Mouse (Mus musculus) bone marrow macrophage, adult 2 months (primary cell): ENCODE measurements around the gene Olfr1262.

Source experiments
- CTCF ChIP-seq: IDR thresholded peaks from 2 replicates; pipeline ENCODE4 v1.5.1; 2012; ENCODE audit warnings: low read depth, mild to moderate bottlenecking, low read length, moderate library complexity
- POLR2A ChIP-seq: IDR thresholded peaks from 2 replicates; pipeline ENCODE4 v1.6.1; 2012; ENCODE audit warnings: mild to moderate bottlenecking, low read depth, low read length, borderline replicate concordance

DNA sequence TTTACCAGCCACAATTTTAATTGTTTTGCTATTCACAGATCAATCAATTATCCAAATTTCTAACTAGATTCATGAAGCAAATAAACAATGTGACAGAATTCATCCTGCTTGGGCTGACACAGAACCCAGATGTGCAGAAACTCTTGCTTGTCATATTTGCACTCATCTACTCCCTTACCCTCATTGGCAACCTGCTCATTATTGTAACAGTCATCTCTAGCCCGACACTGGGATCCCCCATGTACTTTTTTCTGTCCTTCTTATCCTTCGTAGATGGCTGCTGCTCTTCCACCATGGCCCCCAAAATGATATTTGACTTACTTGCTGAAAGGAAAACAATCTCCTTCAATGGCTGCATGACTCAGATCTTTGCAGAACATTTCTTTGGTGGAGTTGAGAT lies 22.2 kb upstream of the Olfr1262 start:
- TF ChIP-seq CTCF (no peak), POLR2A (no peak)
